Mouse (Mus musculus): ENCODE data around the gene Rnf183. TPM values are rescaled to one million over a fixed set of nuclear protein-coding genes. Genes with fewer than 3 reads are reported as not detected.

Rnf183 gene
- total RNA-seq, 2 experiments from 2014 or later, result not detected

DNA sequence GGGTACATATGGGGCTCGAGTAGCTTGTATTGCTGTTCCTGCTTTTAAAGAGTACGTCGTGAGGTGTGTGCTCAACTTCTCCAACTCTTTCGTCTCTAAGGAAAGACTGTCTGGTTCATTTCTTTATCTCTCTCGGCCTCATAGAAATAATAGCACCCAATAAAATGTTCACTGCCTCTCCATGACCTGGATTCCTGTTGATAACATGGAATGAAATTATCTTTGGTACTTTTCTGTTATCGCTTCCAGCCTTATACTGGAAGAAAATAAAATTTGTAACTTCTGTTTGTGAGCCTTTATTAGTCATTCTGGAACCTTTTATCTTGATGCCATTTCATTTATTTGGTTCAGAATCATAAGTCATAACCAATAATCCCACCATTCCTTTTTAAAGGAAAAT lies 51.8 kb downstream of the Rnf183 start:
- no peak for DNase-seq

DNA sequence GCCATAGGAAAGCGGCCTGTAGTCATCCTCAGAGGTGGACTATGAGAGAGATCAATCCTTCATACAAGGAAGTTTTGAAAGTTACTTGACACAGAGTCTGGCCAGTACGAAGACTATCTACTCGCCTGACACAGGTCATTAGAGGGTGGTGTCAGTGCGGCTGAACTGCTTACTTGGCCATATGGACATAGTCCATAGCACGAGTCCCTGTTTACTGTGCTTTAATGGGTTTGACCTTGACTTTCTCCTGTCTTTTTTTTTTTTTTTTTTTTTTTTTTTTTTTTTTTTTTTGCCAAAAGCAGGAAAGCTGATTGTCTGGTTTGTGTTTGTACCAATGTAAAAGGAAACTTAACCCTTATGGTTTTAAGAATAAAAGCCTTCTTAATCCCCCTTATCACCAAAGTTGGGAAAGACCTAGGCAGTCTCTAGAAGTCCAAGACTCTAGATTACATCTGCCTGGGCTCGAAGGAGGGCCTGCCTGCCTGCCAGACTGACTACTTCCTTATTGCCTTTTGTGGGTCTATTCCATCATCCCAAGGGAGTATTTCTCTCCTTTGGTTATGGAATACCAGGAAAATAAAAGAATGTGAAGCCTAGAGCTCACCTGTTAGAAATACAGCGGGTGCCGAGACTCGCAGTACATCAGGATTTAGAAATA lies 55.2 kb downstream of the Rnf183 start:
- DNase-seq, result no peak

Other genes starting within 250 kb of the Rnf183 start
- 1 to 10 TPM in 1 of 2 experiments, under 1 TPM in 1; 0.86 to 1.2 TPM for gene Zfp37, start 204.2 kb downstream of the Rnf183 start, total RNA-seq (2021)
- 1 to 10 TPM; 3.9 to 4.6 TPM for gene Slc31a2, start 172.7 kb downstream of the Rnf183 start, total RNA-seq (2021)
- gene Fkbp15, start 74.7 kb downstream of the Rnf183 start, total RNA-seq (2021), result 10 to 100 TPM; 11.7 to 13.2 TPM
- gene Slc31a1, start 74.5 kb downstream of the Rnf183 start, total RNA-seq (2021), result 10 to 100 TPM; 10.8 to 12.3 TPM
- 10 to 100 TPM; 40.4 to 43.7 TPM for gene Cdc26, start 26.6 kb downstream of the Rnf183 start, total RNA-seq (2021)
- 10 to 100 TPM; 13.3 to 15.1 TPM for gene Prpf4, start 26.5 kb downstream of the Rnf183 start, total RNA-seq (2021)
- gene Wdr31, start 35.6 kb upstream of the Rnf183 start, total RNA-seq (2021), result not detected
- under 1 TPM; 0.15 to 0.16 TPM for gene Bspry, start 44.8 kb upstream of the Rnf183 start, total RNA-seq (2021)
- gene Hdhd3, start 68.2 kb upstream of the Rnf183 start, total RNA-seq (2021), result 1 to 10 TPM; 1.7 to 2.2 TPM
- gene Alad, start 84.7 kb upstream of the Rnf183 start, total RNA-seq (2021), result 10 to 100 TPM; 20.9 to 21.3 TPM
- gene Pole3, start 89.8 kb upstream of the Rnf183 start, total RNA-seq (2021), result 10 to 100 TPM; 15.5 to 15.9 TPM
- gene 4933430I17Rik, start 90.1 kb upstream of the Rnf183 start, total RNA-seq (2021), result under 1 TPM in 1 of 2 experiments, not detected in 1; 0.20 TPM
- 10 to 100 TPM; 10.5 to 11.2 TPM for gene Rgs3, start 124.6 kb upstream of the Rnf183 start, total RNA-seq (2021)